Mouse (Mus musculus) liver, embryonic 16.5 days (tissue): Measurements from ENCODE around the gene St14. TPM values are rescaled to one million over a fixed set of nuclear protein-coding genes. Genes with fewer than 3 reads are reported as not detected.

Source experiments
- ATAC-seq: fragments of 200-750 bp; cut with Nextera tagmentation; 2 replicates; pipeline ENCODE4 v1.8.0; 2017; ENCODE audit warnings: low read depth, mild to moderate bottlenecking, moderate number of reproducible peaks, moderate library complexity
- H3K27ac ChIP-seq: fragments of 300-500 bp; sonication (generic); 2 replicates; pipeline ENCODE4 v1.5.1; 2014; ENCODE audit warnings: mild to moderate bottlenecking, low read length
- H3K27me3 ChIP-seq: fragments of 300-500 bp; sonication (generic); 2 replicates; pipeline ENCODE4 v1.6.1; 2014; ENCODE audit warnings: low read depth, low read length, mixed read lengths; ENCODE audit not compliant: control insufficient read depth, insufficient read depth
- H3K36me3 ChIP-seq: fragments of 300-500 bp; sonication (generic); 2 replicates; pipeline ENCODE4 v1.6.1; 2014; ENCODE audit warnings: mild to moderate bottlenecking; ENCODE audit not compliant: control insufficient read depth, insufficient read depth
- H3K4me1 ChIP-seq: fragments of 300-500 bp; sonication (generic); 2 replicates; pipeline ENCODE4 v1.6.1; 2014; ENCODE audit warnings: low read depth, low read length, mixed read lengths; ENCODE audit not compliant: control insufficient read depth
- H3K4me2 ChIP-seq: fragments of 300-500 bp; sonication (generic); 2 replicates; pipeline ENCODE4 v1.6.1; 2014; ENCODE audit warnings: low read depth, low read length, mixed read lengths
- H3K4me3 ChIP-seq: fragments of 300-500 bp; sonication (generic); 2 replicates; pipeline ENCODE4 v1.5.1; 2014; ENCODE audit warnings: low read depth, mild to moderate bottlenecking, low read length
- H3K9ac ChIP-seq: fragments of 300-500 bp; sonication (generic); 2 replicates; pipeline ENCODE4 v1.6.1; 2014; ENCODE audit warnings: low read depth, low read length
- H3K9me3 ChIP-seq: fragments of 300-500 bp; sonication (generic); replicated peaks from 2 replicates; pipeline ENCODE4 v1.6.1; 2016; ENCODE audit warnings: low read length; ENCODE audit not compliant: control insufficient read depth
- WGBS: fragments of 180-500 bp; shearing (Covaris S2); extraction: QIAGEN DNeasy Blood & Tissue Kit; methylation state at CpG from one replicate; pipeline ENCODE4 v1.1.7; 2014; ENCODE audit not compliant: insufficient replicate concordance; 5-methylcytosine and 5-hydroxymethylcytosine counted together
- polyA plus RNA-seq: library from polyadenylated mRNA; unstranded; fragments of >200 nt; fragmentation: Nextera tagmentation; extraction: Ambion mirVana; gene quantifications from 2 replicates; pipeline ENCODE4 v1.2.1, GENCODE M21; 2015

Gene St14
- polyA plus RNA-seq, 1 experiment from 2014 or later = 1.0 TPM

- Histone ChIP-seq H3K4me3 (no peak overlapping the region), H3K9me3 (no peaks in the 10 kb centered on the region), H3K27me3 (peaks cover 4% of the 10 kb centered on the region; the same call in 1 of the 2 replicates), H3K9ac (no peak overlapping the region), H3K36me3 (no peaks in the 10 kb centered on the region), H3K27ac (no peak overlapping the region), H3K4me1 (no peaks in the 10 kb centered on the region), H3K4me2 (no peak overlapping the region)
- 20% methylated on average over 10 of the region's 10 CpGs for WGBS
- no peak for ATAC-seq
Measured at GRCm38 (mm10) chr9:31086085-31086753, 45.4 kb downstream of the St14 start.

GRCm38 (mm10) chr9:31085556-31085955 lies 46.1 kb downstream of the St14 start:
- Histone ChIP-seq H3K4me2 (no peak overlapping the region), H3K36me3 (no peaks in the 10 kb centered on the region), H3K9ac (no peak overlapping the region), H3K4me1 (no peaks in the 10 kb centered on the region), H3K27ac (no peak overlapping the region), H3K9me3 (no peaks in the 10 kb centered on the region), H3K4me3 (no peak overlapping the region), H3K27me3 (peaks cover 4% of the 10 kb centered on the region; the same call in 1 of the 2 replicates)
- WGBS = 49% methylated on average over 5 of the region's 5 CpGs
- no peak for ATAC-seq

GRCm38 (mm10) chr9:31082771-31083170 lies 48.9 kb downstream of the St14 start:
- Histone ChIP-seq H3K27me3 (peaks cover 4% of the 10 kb centered on the region; the same call in 1 of the 2 replicates), H3K9ac (no peak overlapping the region), H3K4me3 (no peak overlapping the region), H3K9me3 (no peaks in the 10 kb centered on the region), H3K27ac (no peak overlapping the region), H3K4me2 (no peak overlapping the region), H3K36me3 (no peaks in the 10 kb centered on the region), H3K4me1 (no peaks in the 10 kb centered on the region)
- 66% methylated on average over 6 of the region's 6 CpGs for WGBS
- no peak for ATAC-seq

DNA sequence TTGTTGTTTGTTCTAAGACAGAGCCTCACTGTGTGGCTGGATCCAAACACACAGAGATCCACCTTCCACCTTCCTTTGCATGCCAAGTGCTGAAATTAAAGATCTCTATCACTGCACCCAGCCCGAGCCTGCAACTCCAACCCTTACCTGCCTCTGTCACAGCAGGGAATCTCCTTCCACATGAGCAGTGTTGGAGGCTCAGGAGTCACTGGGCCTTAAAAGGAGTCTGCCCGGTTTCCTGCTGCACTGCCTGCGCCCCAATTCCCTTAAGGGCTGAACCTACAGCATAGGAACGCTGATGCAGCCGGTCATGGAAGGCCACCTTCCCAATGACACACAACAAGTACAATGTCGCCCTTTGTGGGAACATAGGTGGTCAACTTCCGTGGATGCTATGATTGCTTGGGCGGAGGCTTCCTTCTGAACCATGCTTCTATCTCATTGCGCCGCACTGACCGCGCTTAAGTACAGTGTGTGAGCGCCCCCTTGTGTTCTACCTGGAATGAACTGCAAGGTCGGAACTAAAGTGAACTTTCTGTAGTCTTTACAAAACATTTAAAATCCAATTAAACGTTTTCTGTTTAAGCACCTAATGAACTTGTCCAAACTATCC lies 49.5 kb downstream of the St14 start:
- Histone ChIP-seq H3K9me3 (no peaks in the 10 kb centered on the region), H3K4me2 (no peak overlapping the region), H3K9ac (no peak overlapping the region), H3K27me3 (peaks cover 4% of the 10 kb centered on the region; the same call in 1 of the 2 replicates), H3K4me3 (no peak overlapping the region), H3K36me3 (no peaks in the 10 kb centered on the region), H3K27ac (no peak overlapping the region), H3K4me1 (no peaks in the 10 kb centered on the region)
- no peak for ATAC-seq
- 11% methylated on average over 15 of the region's 15 CpGs for WGBS

GRCm38 (mm10) chr9:31080726-31081125 lies 50.9 kb downstream of the St14 start:
- WGBS = 62% methylated on average over 6 of the region's 6 CpGs
- no peaks in the 10 kb centered on the region for H3K9me3 ChIP-seq
- no peak overlapping the region for H3K4me3 ChIP-seq
- no peaks in the 10 kb centered on the region for H3K36me3 ChIP-seq
- no peak overlapping the region for H3K9ac ChIP-seq
- no peak overlapping the region for H3K4me2 ChIP-seq
- no peaks in the 10 kb centered on the region for H3K4me1 ChIP-seq
- no peak overlapping the region for H3K27ac ChIP-seq
- peaks cover 4% of the 10 kb centered on the region; the same call in 1 of the 2 replicates for H3K27me3 ChIP-seq
- ATAC-seq = no peak

DNA sequence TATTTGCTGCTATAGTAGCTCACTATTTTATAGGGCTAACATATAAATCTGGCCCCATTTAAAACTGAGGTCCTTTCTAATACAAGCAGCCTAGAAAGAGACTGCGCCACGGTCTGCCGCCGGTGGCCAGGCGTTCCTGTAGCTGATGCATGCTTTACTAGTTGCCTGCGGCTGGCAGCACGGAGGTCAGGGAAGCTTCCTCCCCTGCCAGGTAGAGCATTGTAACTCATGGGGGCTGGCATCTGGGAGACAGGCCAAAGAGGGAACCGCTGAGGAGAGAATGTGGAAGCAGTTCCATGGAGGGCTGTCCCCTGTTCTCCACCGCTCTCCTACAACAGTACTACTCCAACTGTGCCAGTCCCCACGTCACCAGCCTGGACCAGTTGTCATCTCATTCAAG lies 56.8 kb downstream of the St14 start:
- 85% methylated on average over 10 of the region's 10 CpGs for WGBS
- H3K9me3 ChIP-seq = no peaks in the 10 kb centered on the region
- no peaks in the 10 kb centered on the region for H3K36me3 ChIP-seq
- H3K4me3 ChIP-seq = no peak overlapping the region
- H3K27ac ChIP-seq = no peak overlapping the region
- H3K4me2 ChIP-seq = no peak overlapping the region
- no peak for ATAC-seq
- no peaks in the 10 kb centered on the region for H3K4me1 ChIP-seq
- H3K9ac ChIP-seq = no peak overlapping the region
- no peaks in the 10 kb centered on the region for H3K27me3 ChIP-seq

DNA sequence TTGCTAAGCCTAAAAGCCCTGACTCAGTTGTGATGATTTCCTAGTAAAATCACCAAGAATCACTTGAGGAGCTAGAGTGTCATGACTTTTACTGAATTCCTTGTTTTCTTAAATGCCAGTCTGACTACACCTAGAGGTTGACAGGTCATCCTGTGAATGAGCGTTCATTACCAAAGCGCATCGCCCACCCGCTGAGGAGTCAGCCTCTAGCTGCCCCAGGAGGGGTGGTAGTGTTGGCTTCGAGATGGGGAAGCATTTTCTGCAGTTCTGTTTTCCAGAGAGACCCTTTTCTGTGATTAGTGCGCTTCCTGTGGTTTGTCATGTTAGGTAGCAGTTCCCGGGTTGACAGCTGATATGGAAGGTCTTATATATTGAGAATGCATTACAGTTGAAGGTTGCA lies 57.9 kb downstream of the St14 start:
- Histone ChIP-seq H3K4me2 (no peak overlapping the region), H3K27ac (no peak overlapping the region), H3K9ac (no peak overlapping the region), H3K9me3 (no peaks in the 10 kb centered on the region), H3K4me1 (no peaks in the 10 kb centered on the region), H3K36me3 (no peaks in the 10 kb centered on the region), H3K4me3 (no peak overlapping the region), H3K27me3 (no peaks in the 10 kb centered on the region)
- ATAC-seq = no peak
- 71% methylated on average over 7 of the region's 7 CpGs for WGBS

- Histone ChIP-seq H3K27me3 (no peaks in the 10 kb centered on the region), H3K4me2 (no peak overlapping the region), H3K9ac (no peak overlapping the region), H3K9me3 (no peaks in the 10 kb centered on the region), H3K27ac (no peak overlapping the region), H3K4me1 (no peaks in the 10 kb centered on the region), H3K4me3 (no peak overlapping the region), H3K36me3 (no peaks in the 10 kb centered on the region)
- WGBS = 78% methylated on average over 5 of the region's 5 CpGs
- no peak for ATAC-seq
Measured at GRCm38 (mm10) chr9:31072256-31072655, 59.4 kb downstream of the St14 start.

DNA sequence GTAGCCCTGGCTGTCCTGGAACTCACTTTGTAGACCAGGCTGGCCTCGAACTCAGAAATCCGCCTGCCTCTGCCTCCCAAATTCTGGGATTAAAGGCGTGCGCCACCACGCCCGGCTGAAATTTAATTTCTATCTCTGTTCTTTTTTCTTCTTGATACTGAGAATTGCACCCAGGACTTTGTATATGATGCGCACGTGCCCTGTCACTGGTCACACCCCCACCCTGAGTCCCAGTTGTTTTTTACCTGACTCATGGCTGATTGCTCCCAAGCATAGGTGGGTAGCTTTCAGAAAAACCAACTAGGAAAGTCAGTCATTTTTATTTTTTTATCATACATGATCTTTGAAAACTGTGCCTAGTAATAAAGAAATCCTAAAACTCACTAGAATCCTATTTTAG lies 60.9 kb downstream of the St14 start:
- ATAC-seq = no peak
- Histone ChIP-seq H3K27ac (no peak overlapping the region), H3K36me3 (peaks cover 4% of the 10 kb centered on the region), H3K27me3 (no peaks in the 10 kb centered on the region), H3K9ac (no peak overlapping the region), H3K4me1 (no peaks in the 10 kb centered on the region), H3K4me2 (no peak overlapping the region), H3K9me3 (no peaks in the 10 kb centered on the region), H3K4me3 (no peak overlapping the region)
- WGBS = 78% methylated on average over 8 of the region's 8 CpGs
